Mouse (Mus musculus): ENCODE data around the gene Crybg3. TPM values are rescaled to one million over a fixed set of nuclear protein-coding genes. Genes with fewer than 3 reads are reported as not detected.

Gene Crybg3
- polyA plus RNA-seq (2017; shearing (Covaris generic)): 6.4 TPM

DNA sequence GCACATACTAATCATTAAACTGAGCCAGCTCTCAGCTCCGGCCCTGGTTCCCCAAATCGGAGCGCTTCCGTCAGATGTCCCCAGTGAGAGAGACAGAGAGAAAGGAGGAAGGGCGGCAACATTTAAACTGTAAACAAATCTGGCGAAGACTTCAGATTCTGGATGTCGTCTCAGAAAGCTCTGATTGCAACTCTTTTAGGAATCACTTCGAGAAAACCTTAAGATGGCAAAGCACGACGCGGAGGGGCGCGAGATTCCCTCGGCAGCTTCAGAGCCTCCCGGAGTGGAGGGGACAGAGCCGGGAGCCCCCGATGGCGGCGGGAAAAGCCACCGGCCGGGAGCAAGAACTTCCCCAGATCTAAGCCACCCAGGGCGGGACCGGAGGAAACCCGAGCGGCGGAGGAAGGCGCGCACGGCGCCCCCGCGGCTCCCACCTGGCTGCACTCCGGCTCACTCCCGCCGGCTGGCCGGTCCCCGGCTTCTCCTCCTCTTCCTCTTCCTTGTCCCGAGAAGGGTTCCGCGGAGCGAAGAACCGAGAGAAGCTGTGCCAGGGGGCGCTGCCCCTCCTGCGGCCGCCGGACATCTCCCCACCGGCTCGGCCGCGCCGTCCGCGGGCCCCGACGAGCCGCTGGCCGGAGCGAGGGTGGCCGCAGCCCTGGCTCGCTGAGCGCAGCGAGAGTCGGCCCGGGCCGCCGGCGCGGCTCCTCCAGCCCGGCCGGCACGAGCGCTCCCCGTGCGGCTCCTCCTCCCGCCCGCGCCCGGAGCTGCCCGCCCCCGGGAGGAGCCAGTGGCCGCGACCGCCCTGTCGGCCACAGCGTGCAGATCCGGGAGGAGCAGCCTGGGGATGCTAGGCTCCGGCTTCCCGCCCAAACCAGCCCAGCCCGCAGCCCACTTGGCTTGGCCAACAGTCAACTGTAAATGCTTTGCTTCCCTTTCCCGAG lies at the start of gene Crybg3:
TSS of gene Crybg3 (minus strand) at position 669 of the 941 bp plus-strand sequence.

DNA sequence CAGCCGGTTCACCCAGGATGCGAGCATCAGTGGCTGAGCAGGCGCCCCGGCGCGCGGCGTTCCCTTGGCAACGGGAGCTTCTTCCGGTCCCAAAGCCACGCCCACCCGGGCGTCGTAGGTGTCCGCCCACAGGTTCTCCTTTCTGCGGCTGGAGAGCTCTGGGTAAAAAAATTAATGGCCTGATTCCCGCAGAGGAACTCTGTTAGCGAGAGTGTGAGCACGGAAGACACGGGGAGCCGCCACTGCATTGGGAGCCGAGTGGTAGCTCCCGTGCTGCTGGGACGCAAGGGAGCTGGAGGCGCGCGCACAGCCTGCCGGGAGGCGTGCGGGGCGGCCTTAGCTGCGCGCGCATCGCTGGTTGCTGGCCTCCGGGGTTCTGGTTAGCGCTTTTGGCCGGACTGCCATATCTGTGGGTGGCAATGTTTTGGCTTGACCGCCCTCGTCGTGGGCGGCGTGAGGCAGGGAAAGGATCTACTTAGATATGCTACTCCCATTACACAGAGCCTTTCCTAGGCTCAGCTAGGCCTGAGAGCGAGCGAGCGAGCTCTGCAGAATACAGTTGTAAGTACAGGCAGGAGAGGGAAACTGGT lies 38.4 kb upstream of the Crybg3 start, which contains the start of gene Arl6:
TSS of gene Arl6 (minus strand) at position 290 of the 590 bp plus-strand sequence.

DNA sequence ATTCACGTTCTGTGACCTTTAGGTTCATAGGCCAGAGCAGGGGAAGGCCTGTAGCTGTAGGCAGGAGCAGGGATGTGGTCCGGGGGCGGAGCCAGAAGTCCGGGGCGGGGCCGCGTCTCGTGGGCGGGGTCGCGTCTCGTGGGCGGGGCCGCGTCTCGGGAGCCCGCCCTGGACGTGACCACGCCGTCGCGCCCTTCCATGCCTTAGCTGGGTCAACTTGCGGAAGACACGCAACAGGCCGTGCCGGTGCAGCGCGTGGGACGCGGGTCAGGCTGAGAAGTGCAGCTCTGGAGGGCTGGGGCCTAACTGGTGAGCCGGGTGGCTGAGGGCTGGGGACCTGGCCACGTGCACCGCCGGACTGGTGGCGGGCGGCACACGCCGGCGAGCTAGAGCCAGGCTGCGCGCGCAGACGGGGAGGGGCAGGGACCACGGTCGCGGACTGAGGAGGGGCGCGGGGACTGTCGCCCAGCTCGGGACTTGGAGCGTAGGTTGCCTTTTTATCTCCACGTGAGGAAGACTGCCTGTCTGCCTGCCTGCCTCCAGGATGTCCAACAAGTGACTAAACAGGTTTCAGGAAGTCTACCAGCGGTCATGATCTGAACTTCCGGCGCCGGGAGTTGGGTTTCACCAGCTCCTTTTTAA lies 129.0 kb downstream of the Crybg3 start, which contains the start of gene Riox2:
TSS of gene Riox2 (plus strand) at position 139 of the 642 bp plus-strand sequence.

Other genes starting within 250 kb of the Crybg3 start
- not detected for gene Olfr209, start 237.0 kb downstream of the Crybg3 start, polyA plus RNA-seq (2017; shearing (Covaris generic))
- gene Gabrr3, start 193.6 kb downstream of the Crybg3 start, polyA plus RNA-seq (2017; shearing (Covaris generic)): not detected
- 49.8 TPM for gene Riox2, start 129.2 kb downstream of the Crybg3 start, polyA plus RNA-seq (2017; shearing (Covaris generic))
- 3.7 TPM for gene Arl6, start 38.4 kb upstream of the Crybg3 start, polyA plus RNA-seq (2017; shearing (Covaris generic))

Data from effector memory CD4-positive, alpha-beta T cell, adult 5 months (primary cell).